Mouse (Mus musculus) G1E (cell line): Measurements from ENCODE around the gene Csdc2. TPM values are rescaled to one million over a fixed set of nuclear protein-coding genes. Genes with fewer than 3 reads are reported as not detected.
A peak's percentile ranks its signal among the peaks of the same experiment; 100 is the strongest.

Experiments
- ATAC-seq: 2 replicates; pipeline ENCODE4 v1.8.0; 2016; ENCODE audit warnings: mild to moderate bottlenecking; ENCODE audit not compliant: insufficient number of reproducible peaks, poor library complexity, low FRiP score, severe bottlenecking; ENCODE audit errors: extremely low read depth
- DNase-seq: peaks from one replicate; pipeline ENCODE4 v3.0.0; 2012; ENCODE audit warnings: low spot score
- H3K27me3 ChIP-seq: 2 replicates; pipeline ENCODE4 v1.6.1; 2012; ENCODE audit warnings: mild to moderate bottlenecking, low read length, inconsistent platforms; ENCODE audit not compliant: insufficient read depth
- H3K36me3 ChIP-seq: replicated peaks from 2 replicates; pipeline ENCODE3; 2012; ENCODE audit warnings: mild to moderate bottlenecking, inconsistent platforms
- H3K4me1 ChIP-seq: 2 replicates; pipeline ENCODE4 v1.6.1; 2012; ENCODE audit warnings: low read depth, low read length, inconsistent platforms, mixed read lengths; ENCODE audit not compliant: insufficient read depth
- H3K4me3 ChIP-seq: 2 replicates; pipeline ENCODE4 v1.5.1; 2012; ENCODE audit warnings: low read depth, mild to moderate bottlenecking, inconsistent platforms, low read length, moderate library complexity, mixed read lengths
- H3K9me3 ChIP-seq: replicated peaks from 2 replicates; pipeline ENCODE4 v1.6.1; 2012; ENCODE audit warnings: inconsistent platforms
- CTCF ChIP-seq: IDR thresholded peaks from 2 replicates; pipeline ENCODE4 v1.5.1; 2012; ENCODE audit warnings: low read depth, low read length, inconsistent platforms, mixed read lengths
- GATA1 ChIP-seq: IDR thresholded peaks from 2 replicates; pipeline ENCODE4 v1.6.1; 2012; ENCODE audit warnings: borderline replicate concordance, low read length, inconsistent platforms, mixed read lengths
- GATA2 ChIP-seq: IDR thresholded peaks from 2 replicates; pipeline ENCODE4 v1.6.1; 2012; ENCODE audit warnings: low read depth, low read length, inconsistent platforms, borderline replicate concordance
- POLR2AphosphoS5 ChIP-seq: IDR thresholded peaks from 2 replicates; pipeline ENCODE4 v1.6.1; 2012; ENCODE audit warnings: low read depth, low read length, inconsistent platforms; ENCODE audit not compliant: insufficient replicate concordance
- TAL1 ChIP-seq: conservative IDR thresholded peaks from 2 replicates; pipeline ENCODE4 v1.6.1; 2012; ENCODE audit warnings: low read depth, low read length, inconsistent platforms, mixed read lengths
- polyA plus RNA-seq: library from polyadenylated mRNA; stranded (reverse); fragments of >175 nt; gene quantifications from 2 replicates; pipeline ENCODE4 v1.2.3, GENCODE M21; 2012
- total RNA-seq, 2 experiments: library from RNA; stranded (forward) in 1 of 2; stranded (reverse) in 1 of 2; fragments of 200-1000 nt in 1 of 2; fragments of >200 nt in 1 of 2; fragmentation: Nextera tagmentation in 1 of 2; gene quantifications; 2 replicates each; pipeline ENCODE4 v1.2.3; 2014 to 2017

Gene Csdc2
- total and polyA plus RNA-seq, 3 experiments: not detected

- ATAC-seq (no peak), DNase-seq (no peak)
- Histone ChIP-seq H3K4me3 (no peak overlapping the region), H3K4me1 (peaks cover 44% of the 10 kb centered on the region), H3K36me3 (peaks cover 82% of the 10 kb centered on the region), H3K27me3 (no peaks in the 10 kb centered on the region), H3K9me3 (no peaks in the 10 kb centered on the region)
- no peak for TF ChIP-seq POLR2AphosphoS5
- TF ChIP-seq CTCF: no peak
- no peak for TF ChIP-seq TAL1
- TF ChIP-seq GATA1: no peak
- no peak for TF ChIP-seq GATA2
Observed at GRCm38 (mm10) chr15:81921255-81921654, 15.3 kb upstream of the Csdc2 start.

- H3K4me3 ChIP-seq: peak overlapping the region; percentile 81
- DNase-seq: no peak
- H3K36me3 ChIP-seq: peaks cover 46% of the 10 kb centered on the region
- TF ChIP-seq TAL1: no peak
- no peak for TF ChIP-seq POLR2AphosphoS5
- TF ChIP-seq GATA2: no peak
- no peak for TF ChIP-seq CTCF
- TF ChIP-seq GATA1: no peak
- H3K4me1 ChIP-seq: peaks cover 51% of the 10 kb centered on the region
- ATAC-seq: no peak
- no peaks in the 10 kb centered on the region for H3K9me3 ChIP-seq
- peaks cover 17% of the 10 kb centered on the region for H3K27me3 ChIP-seq
Observed at GRCm38 (mm10) chr15:81924933-81925332, 11.6 kb upstream of the Csdc2 start.

DNA sequence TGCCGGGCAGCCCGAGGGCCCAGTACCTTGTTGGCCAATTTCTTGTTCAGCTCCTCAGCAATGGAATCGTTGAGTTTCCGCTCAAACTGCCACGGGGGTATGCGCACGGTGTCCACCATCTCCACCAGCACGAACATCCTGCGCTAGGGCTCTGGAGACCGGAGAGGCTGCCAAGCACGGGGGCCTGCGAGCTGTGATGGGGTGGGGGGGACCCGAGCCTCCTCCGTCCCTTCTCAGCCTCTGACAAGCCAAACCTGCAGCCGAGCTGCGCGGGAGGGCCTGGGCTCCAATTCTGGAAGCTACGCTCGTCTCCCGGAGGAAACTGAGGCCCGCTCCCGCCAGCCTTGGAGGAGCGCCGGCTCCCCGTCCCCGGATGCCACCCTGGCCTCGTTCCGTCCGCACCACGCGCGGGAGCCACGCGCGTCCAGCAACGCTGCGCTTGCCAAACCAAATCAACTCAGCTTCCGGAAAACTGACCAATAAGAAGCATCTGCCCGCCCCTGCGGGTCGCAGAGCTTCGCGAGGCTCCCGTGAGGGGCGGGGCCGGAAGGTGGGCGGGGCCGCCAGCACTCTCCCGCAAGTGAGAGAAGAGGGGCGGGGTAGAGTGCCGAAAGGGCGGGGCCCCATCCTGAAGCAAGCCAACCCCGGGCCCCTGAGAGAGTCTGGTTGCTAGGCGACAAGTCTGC lies 10.7 kb upstream of the Csdc2 start, which contains the start of gene Polr3h:
Gene Polr3h, minus strand, starts transcription at position 481 of the 686 bp plus-strand sequence.
- H3K4me1 ChIP-seq: peaks cover 51% of the 10 kb centered on the region
- peaks cover 38% of the 10 kb centered on the region for H3K36me3 ChIP-seq
- H3K27me3 ChIP-seq: peaks cover 26% of the 10 kb centered on the region
- ATAC-seq: peak; percentile 90
- TF ChIP-seq CTCF (no peak), TAL1 (no peak), GATA1 (no peak), POLR2AphosphoS5 (no peak), GATA2 (no peak)
- H3K9me3 ChIP-seq: no peaks in the 10 kb centered on the region
- peak; percentile 97 for DNase-seq
- peak within 1 kb of the TSS; percentile 81 for H3K4me3 ChIP-seq

DNA sequence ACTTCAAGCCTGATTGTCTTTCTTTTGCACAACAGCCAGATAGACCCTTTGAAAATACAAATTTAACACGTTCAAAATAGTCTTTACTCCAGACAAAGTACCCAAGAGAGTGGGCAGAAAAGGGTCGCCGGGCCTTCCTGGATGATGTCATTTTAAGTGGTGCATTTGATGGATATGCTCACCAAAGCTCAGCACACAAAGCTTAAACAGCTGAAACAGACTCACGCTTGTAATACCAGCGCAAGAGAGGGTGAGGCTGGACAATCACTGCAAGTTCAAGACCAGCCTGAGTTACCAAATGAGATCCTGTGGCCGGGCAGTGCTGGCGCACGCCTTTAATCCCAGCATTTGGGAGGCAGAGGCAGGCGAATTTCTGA lies 10.1 kb upstream of the Csdc2 start:
- no peaks in the 10 kb centered on the region for H3K9me3 ChIP-seq
- no peak for ATAC-seq
- peaks cover 26% of the 10 kb centered on the region for H3K27me3 ChIP-seq
- H3K4me3 ChIP-seq: peak overlapping the region; percentile 81; the same call in 1 of the 2 replicates
- H3K36me3 ChIP-seq: peaks cover 33% of the 10 kb centered on the region
- no peak for TF ChIP-seq CTCF
- no peak for DNase-seq
- peaks cover 49% of the 10 kb centered on the region for H3K4me1 ChIP-seq

GRCm38 (mm10) chr15:81927741-81928140 lies 8.8 kb upstream of the Csdc2 start:
- Histone ChIP-seq H3K36me3 (peaks cover 20% of the 10 kb centered on the region), H3K9me3 (no peaks in the 10 kb centered on the region), H3K27me3 (peaks cover 36% of the 10 kb centered on the region), H3K4me3 (no peak overlapping the region), H3K4me1 (peaks cover 41% of the 10 kb centered on the region)
- DNase-seq (no peak), ATAC-seq (no peak)
- TF ChIP-seq GATA2 (no peak), CTCF (no peak), GATA1 (no peak), TAL1 (no peak), POLR2AphosphoS5 (no peak)

- ATAC-seq: no peak
- peaks cover 43% of the 10 kb centered on the region for H3K4me1 ChIP-seq
- no peak for DNase-seq
- no peaks in the 10 kb centered on the region for H3K9me3 ChIP-seq
- H3K36me3 ChIP-seq: peaks cover 16% of the 10 kb centered on the region
- TF ChIP-seq POLR2AphosphoS5 (no peak), GATA2 (no peak), CTCF (no peak), GATA1 (no peak), TAL1 (no peak)
- no peak overlapping the region for H3K4me3 ChIP-seq
- peaks cover 42% of the 10 kb centered on the region for H3K27me3 ChIP-seq
Observed at GRCm38 (mm10) chr15:81928277-81928676, 8.3 kb upstream of the Csdc2 start.
